Mouse (Mus musculus): Measurements from ENCODE around the gene Gbp10. TPM values are rescaled to one million over a fixed set of nuclear protein-coding genes. Genes with fewer than 3 reads are reported as not detected.
"Not testable (repeated sequence)": the region's sequence is repeated elsewhere in the genome, so short reads cannot be mapped to it uniquely, and the experiment has no call there.

Gene Gbp10
- 0.44 TPM in 1 of 2 replicates, not detected in the other for polyA plus RNA-seq (2014; fragmentation: Nextera tagmentation; extraction: Ambion mirVana)

- H3K4me1 ChIP-seq (ENCODE audit: control insufficient read depth, insufficient read depth, low read length); H3K27ac ChIP-seq (ENCODE audit: low read depth, low read length); H3K4me2 ChIP-seq; H3K27me3 ChIP-seq (ENCODE audit: control insufficient read depth, insufficient read depth, low read length); H3K9me3 ChIP-seq (ENCODE audit: control insufficient read depth, low read length); DNase-seq (ENCODE audit: low spot score, missing footprints); H3K9ac ChIP-seq (ENCODE audit: low read length); H3K4me3 ChIP-seq (ENCODE audit: low read depth, low read length); ATAC-seq (ENCODE audit: low FRiP score); H3K36me3 ChIP-seq (ENCODE audit: control insufficient read depth, insufficient read depth, low read length): not testable (repeated sequence)
Measured at GRCm38 (mm10) chr5:105239483-105240047, at the start of gene Gbp10. TSS of gene Gbp10 (minus strand) at chr5:105239533.

DNA sequence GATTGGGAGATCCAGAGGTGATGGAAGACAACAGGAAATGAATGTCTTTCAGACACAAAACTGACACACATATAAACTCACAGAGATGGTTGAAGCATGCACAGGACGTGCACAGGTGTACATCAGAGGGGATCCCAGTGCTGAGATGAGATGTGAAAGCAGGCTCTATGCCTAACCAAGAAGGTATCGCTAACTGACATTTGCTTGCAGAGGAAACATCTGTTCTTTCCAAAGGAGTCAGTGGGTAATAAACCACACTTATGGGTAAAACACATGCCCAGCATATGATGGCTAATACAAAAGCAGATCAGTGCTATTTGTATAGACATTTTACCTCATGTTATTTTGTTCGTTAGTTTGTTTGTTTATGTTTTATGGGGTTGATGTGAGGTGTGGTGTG is 21.3 kb upstream of the Gbp10 start:
- H3K9ac ChIP-seq (ENCODE audit: low read length); H3K27me3 ChIP-seq (ENCODE audit: control insufficient read depth, insufficient read depth, low read length); H3K36me3 ChIP-seq (ENCODE audit: control insufficient read depth, insufficient read depth, low read length); DNase-seq (ENCODE audit: low spot score, missing footprints); H3K4me2 ChIP-seq; H3K9me3 ChIP-seq (ENCODE audit: control insufficient read depth, low read length); ATAC-seq (ENCODE audit: low FRiP score); H3K27ac ChIP-seq (ENCODE audit: low read depth, low read length); H3K4me1 ChIP-seq (ENCODE audit: control insufficient read depth, insufficient read depth, low read length); H3K4me3 ChIP-seq (ENCODE audit: low read depth, low read length): not testable (repeated sequence)
- no CpG with 5 or more reads among the region's 3 CpGs for WGBS

- H3K4me2 ChIP-seq, result no peak overlapping the region
- no peaks in the 10 kb centered on the region for H3K9me3 ChIP-seq (ENCODE audit: control insufficient read depth, low read length)
- no peak for ATAC-seq (ENCODE audit: low FRiP score)
- H3K4me3 ChIP-seq (ENCODE audit: low read depth, low read length), result no peak overlapping the region
- H3K9ac ChIP-seq (ENCODE audit: low read length), result no peak overlapping the region
- no peaks in the 10 kb centered on the region for H3K4me1 ChIP-seq (ENCODE audit: control insufficient read depth, insufficient read depth, low read length)
- no peak for DNase-seq (ENCODE audit: low spot score, missing footprints)
- H3K36me3 ChIP-seq (ENCODE audit: control insufficient read depth, insufficient read depth, low read length), result no peaks in the 10 kb centered on the region
- H3K27me3 ChIP-seq (ENCODE audit: control insufficient read depth, insufficient read depth, low read length), result no peaks in the 10 kb centered on the region
- H3K27ac ChIP-seq (ENCODE audit: low read depth, low read length), result no peak overlapping the region
Measured at GRCm38 (mm10) chr5:105252491-105252890, 13.2 kb upstream of the Gbp10 start.

- 77% methylated on average over 3 of the region's 3 CpGs for WGBS
- H3K9me3 ChIP-seq (ENCODE audit: control insufficient read depth, low read length); H3K4me3 ChIP-seq (ENCODE audit: low read depth, low read length); H3K4me1 ChIP-seq (ENCODE audit: control insufficient read depth, insufficient read depth, low read length); H3K36me3 ChIP-seq (ENCODE audit: control insufficient read depth, insufficient read depth, low read length); H3K9ac ChIP-seq (ENCODE audit: low read length); H3K27me3 ChIP-seq (ENCODE audit: control insufficient read depth, insufficient read depth, low read length); ATAC-seq (ENCODE audit: low FRiP score); H3K27ac ChIP-seq (ENCODE audit: low read depth, low read length); H3K4me2 ChIP-seq; DNase-seq (ENCODE audit: low spot score, missing footprints): not testable (repeated sequence)
Measured at GRCm38 (mm10) chr5:105244741-105245140, 5.4 kb upstream of the Gbp10 start.

- not testable (repeated sequence) for ATAC-seq (ENCODE audit: low FRiP score); H3K27me3 ChIP-seq (ENCODE audit: control insufficient read depth, insufficient read depth, low read length); H3K27ac ChIP-seq (ENCODE audit: low read depth, low read length); DNase-seq (ENCODE audit: low spot score, missing footprints); H3K4me2 ChIP-seq; H3K4me3 ChIP-seq (ENCODE audit: low read depth, low read length); H3K9me3 ChIP-seq (ENCODE audit: control insufficient read depth, low read length); H3K4me1 ChIP-seq (ENCODE audit: control insufficient read depth, insufficient read depth, low read length); H3K9ac ChIP-seq (ENCODE audit: low read length); H3K36me3 ChIP-seq (ENCODE audit: control insufficient read depth, insufficient read depth, low read length)
- WGBS, result 75% methylated on average over 5 of the region's 5 CpGs
Measured at GRCm38 (mm10) chr5:105240982-105241381, 1.6 kb upstream of the Gbp10 start.

- not testable (repeated sequence) for H3K36me3 ChIP-seq (ENCODE audit: control insufficient read depth, insufficient read depth, low read length); H3K9me3 ChIP-seq (ENCODE audit: control insufficient read depth, low read length); DNase-seq (ENCODE audit: low spot score, missing footprints); H3K9ac ChIP-seq (ENCODE audit: low read length); H3K4me1 ChIP-seq (ENCODE audit: control insufficient read depth, insufficient read depth, low read length); H3K27ac ChIP-seq (ENCODE audit: low read depth, low read length); H3K4me3 ChIP-seq (ENCODE audit: low read depth, low read length); ATAC-seq (ENCODE audit: low FRiP score); H3K4me2 ChIP-seq; H3K27me3 ChIP-seq (ENCODE audit: control insufficient read depth, insufficient read depth, low read length)
- WGBS, result 88% methylated on average over 1 of the region's 1 CpGs
Measured at GRCm38 (mm10) chr5:105238402-105238801, 931 bp downstream of the Gbp10 start.

DNA sequence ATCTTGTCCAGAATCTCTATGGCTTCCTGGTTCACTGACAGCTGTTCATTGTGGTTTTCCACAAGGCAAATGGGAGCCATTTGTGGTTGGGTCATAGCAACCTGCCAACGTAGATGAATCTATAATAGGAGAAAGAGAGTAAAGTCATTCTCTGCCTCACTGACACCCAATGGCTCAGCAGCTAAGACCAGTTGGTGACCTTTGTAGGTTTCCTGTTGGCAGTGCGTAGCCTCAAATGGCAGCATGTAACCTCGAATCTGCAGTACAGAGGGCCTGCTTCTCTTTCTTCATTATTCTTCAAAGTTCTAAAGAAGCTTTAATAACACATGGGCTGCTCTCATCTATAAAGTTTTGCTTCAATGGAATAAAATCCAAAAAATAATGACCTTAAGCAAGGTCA is 3.3 kb downstream of the Gbp10 start:
- H3K9ac ChIP-seq (ENCODE audit: low read length); ATAC-seq (ENCODE audit: low FRiP score); H3K4me3 ChIP-seq (ENCODE audit: low read depth, low read length); DNase-seq (ENCODE audit: low spot score, missing footprints); H3K27me3 ChIP-seq (ENCODE audit: control insufficient read depth, insufficient read depth, low read length); H3K4me2 ChIP-seq; H3K36me3 ChIP-seq (ENCODE audit: control insufficient read depth, insufficient read depth, low read length); H3K4me1 ChIP-seq (ENCODE audit: control insufficient read depth, insufficient read depth, low read length); H3K9me3 ChIP-seq (ENCODE audit: control insufficient read depth, low read length); H3K27ac ChIP-seq (ENCODE audit: low read depth, low read length): not testable (repeated sequence)
- WGBS, result 74% methylated on average over 3 of the region's 3 CpGs

GRCm38 (mm10) chr5:105208957-105209356 is 30.4 kb downstream of the Gbp10 start:
- not testable (repeated sequence) for H3K4me2 ChIP-seq; H3K36me3 ChIP-seq (ENCODE audit: control insufficient read depth, insufficient read depth, low read length); H3K9me3 ChIP-seq (ENCODE audit: control insufficient read depth, low read length); H3K27me3 ChIP-seq (ENCODE audit: control insufficient read depth, insufficient read depth, low read length); DNase-seq (ENCODE audit: low spot score, missing footprints); H3K4me3 ChIP-seq (ENCODE audit: low read depth, low read length); H3K27ac ChIP-seq (ENCODE audit: low read depth, low read length); H3K9ac ChIP-seq (ENCODE audit: low read length); ATAC-seq (ENCODE audit: low FRiP score); H3K4me1 ChIP-seq (ENCODE audit: control insufficient read depth, insufficient read depth, low read length)
- no CpG with 5 or more reads among the region's 3 CpGs for WGBS

DNA sequence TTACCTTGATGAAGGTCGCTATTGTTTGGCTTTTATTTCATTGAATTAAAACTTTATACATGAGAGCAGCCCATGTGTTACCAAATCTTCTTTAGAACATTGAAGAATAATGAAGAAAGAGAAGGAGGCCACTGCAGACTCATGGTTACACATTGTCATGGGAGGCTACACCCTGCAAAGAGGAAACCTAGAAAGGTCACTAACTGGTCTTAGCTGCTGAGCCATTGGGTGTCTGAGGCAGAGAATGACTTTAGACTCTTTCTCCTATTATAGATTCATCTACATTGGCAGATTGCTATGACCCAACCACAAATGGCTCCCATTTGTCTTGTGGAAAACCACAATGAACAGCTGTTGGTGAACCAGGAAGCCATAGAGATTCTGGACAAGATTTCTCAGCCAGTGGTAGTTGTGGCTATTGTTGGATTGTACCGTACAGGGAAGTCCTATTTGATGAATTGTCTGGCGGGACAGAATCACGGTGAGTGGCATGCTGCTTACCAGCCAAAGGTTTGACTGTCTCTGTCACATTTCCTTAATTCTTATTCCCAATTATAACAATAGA is 38.5 kb downstream of the Gbp10 start:
- 86% methylated on average over 4 of the region's 4 CpGs for WGBS
- not testable (repeated sequence) for ATAC-seq (ENCODE audit: low FRiP score); H3K27ac ChIP-seq (ENCODE audit: low read depth, low read length); H3K36me3 ChIP-seq (ENCODE audit: control insufficient read depth, insufficient read depth, low read length); H3K9ac ChIP-seq (ENCODE audit: low read length); H3K4me1 ChIP-seq (ENCODE audit: control insufficient read depth, insufficient read depth, low read length); H3K4me2 ChIP-seq; H3K4me3 ChIP-seq (ENCODE audit: low read depth, low read length); DNase-seq (ENCODE audit: low spot score, missing footprints); H3K9me3 ChIP-seq (ENCODE audit: control insufficient read depth, low read length); H3K27me3 ChIP-seq (ENCODE audit: control insufficient read depth, insufficient read depth, low read length)

Data from midbrain, embryonic 11.5 days (tissue).